Mouse (Mus musculus) liver, embryonic 12.5 days (tissue): ENCODE results near the gene Abcd1. TPM values are rescaled to one million over a fixed set of nuclear protein-coding genes. Genes with fewer than 3 reads are reported as not detected.
"Not testable (repeated sequence)": the region's sequence is repeated elsewhere in the genome, so short reads cannot be mapped to it uniquely, and the experiment has no call there.

Source experiments
- ATAC-seq: fragments of 200-750 bp; cut with Nextera tagmentation; 2 replicates; pipeline ENCODE4 v1.8.0; 2017; ENCODE audit warnings: moderate number of reproducible peaks, mild to moderate bottlenecking, moderate library complexity
- H3K27ac ChIP-seq: fragments of 300-500 bp; sonication (generic); 2 replicates; pipeline ENCODE4 v1.5.1; 2016; ENCODE audit warnings: mild to moderate bottlenecking
- H3K27me3 ChIP-seq: fragments of 300-500 bp; sonication (generic); replicated peaks from 2 replicates; pipeline ENCODE4 v1.6.1; 2016; ENCODE audit warnings: mild to moderate bottlenecking, moderate library complexity
- H3K36me3 ChIP-seq: fragments of 300-500 bp; sonication (generic); 2 replicates; pipeline ENCODE4 v1.6.1; 2016; ENCODE audit warnings: mild to moderate bottlenecking, moderate library complexity
- H3K4me1 ChIP-seq: fragments of 300-500 bp; sonication (generic); 2 replicates; pipeline ENCODE4 v1.6.1; 2016
- H3K4me2 ChIP-seq: fragments of 300-500 bp; sonication (generic); 2 replicates; pipeline ENCODE4 v1.6.1; 2016; ENCODE audit warnings: mild to moderate bottlenecking, moderate library complexity
- H3K4me3 ChIP-seq: fragments of 300-500 bp; sonication (generic); 2 replicates; pipeline ENCODE4 v1.5.1; 2016; ENCODE audit warnings: mild to moderate bottlenecking, moderate library complexity
- H3K9ac ChIP-seq: fragments of 300-500 bp; sonication (generic); 2 replicates; pipeline ENCODE4 v1.6.1; 2016; ENCODE audit warnings: mild to moderate bottlenecking, moderate library complexity
- H3K9me3 ChIP-seq: fragments of 300-500 bp; sonication (generic); replicated peaks from 2 replicates; pipeline ENCODE4 v1.6.1; 2016; ENCODE audit warnings: mild to moderate bottlenecking, moderate library complexity
- WGBS: fragments of 180-500 bp; shearing (Covaris S2); methylation state at CpG from one replicate; pipeline ENCODE4 v1.1.7; 2016; ENCODE audit not compliant: insufficient replicate concordance; 5-methylcytosine and 5-hydroxymethylcytosine counted together
- polyA plus RNA-seq: library from polyadenylated mRNA; unstranded; fragments of >200 nt; fragmentation: Nextera tagmentation; extraction: Ambion mirVana; gene quantifications from 2 replicates; pipeline ENCODE4 v1.2.1, GENCODE M21; 2016

Abcd1 gene
- polyA plus RNA-seq, 1 experiment from 2014 or later = 10.6 TPM

DNA sequence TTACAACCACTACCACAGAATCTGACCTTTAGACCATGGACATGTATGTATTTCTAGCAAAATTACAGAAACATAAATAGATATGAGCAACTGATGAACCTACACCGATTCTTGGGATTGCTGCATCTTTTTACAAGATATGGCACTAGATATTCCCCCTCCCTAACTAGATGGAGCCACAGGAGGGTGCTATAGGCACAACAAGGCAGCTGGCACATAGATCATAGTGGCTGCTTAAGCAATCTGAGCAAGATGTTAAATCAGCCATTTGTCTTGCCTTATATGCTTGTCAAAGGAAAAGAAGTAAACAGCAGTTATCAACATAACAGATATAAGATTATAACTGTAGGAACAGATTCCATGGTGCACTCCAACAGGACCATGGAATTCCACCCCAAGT lies 15.9 kb upstream of the Abcd1 start:
- peaks cover 49% of the 10 kb centered on the region for H3K36me3 ChIP-seq
- no peak for ATAC-seq
- no peak overlapping the region for H3K4me2 ChIP-seq
- H3K9me3 ChIP-seq = no peaks in the 10 kb centered on the region
- no peak overlapping the region for H3K9ac ChIP-seq
- H3K27ac ChIP-seq = no peak overlapping the region
- H3K4me1 ChIP-seq = no peaks in the 10 kb centered on the region
- H3K4me3 ChIP-seq = no peak overlapping the region
- WGBS = 60% methylated on average over 1 of the region's 1 CpGs
- H3K27me3 ChIP-seq = no peaks in the 10 kb centered on the region

DNA sequence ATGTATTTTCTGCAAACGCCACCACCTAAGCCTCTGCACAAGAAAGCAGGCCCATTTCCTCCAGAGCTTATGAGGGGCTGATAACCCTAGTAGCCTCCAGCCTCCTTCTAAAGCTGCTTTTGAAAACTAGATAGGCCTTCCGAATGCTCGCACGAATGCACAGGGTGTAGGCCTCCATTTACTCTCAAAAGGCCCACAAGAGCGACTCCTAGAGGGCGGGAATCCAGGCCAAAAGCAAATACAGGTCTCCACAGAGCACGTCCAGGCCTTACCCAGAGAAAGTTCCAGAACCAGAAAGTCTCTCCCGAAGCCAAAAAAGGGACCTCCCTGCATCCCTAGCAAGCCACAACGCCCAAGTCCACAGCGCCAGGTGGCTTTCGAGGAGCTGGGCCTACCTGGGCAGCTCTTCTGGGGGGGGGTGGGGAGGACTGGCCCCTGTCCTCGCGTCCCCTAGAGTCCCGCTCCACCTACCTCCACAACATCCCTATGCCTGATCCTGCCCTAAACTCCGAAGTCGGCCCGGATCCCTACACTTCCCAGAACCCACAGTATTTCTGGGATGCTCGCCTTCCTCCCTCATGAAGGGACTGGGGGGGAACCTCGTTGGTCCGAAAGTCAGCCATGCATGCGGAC lies 805 bp upstream of the Abcd1 start:
- WGBS = 14% methylated on average over 21 of the region's 21 CpGs

DNA sequence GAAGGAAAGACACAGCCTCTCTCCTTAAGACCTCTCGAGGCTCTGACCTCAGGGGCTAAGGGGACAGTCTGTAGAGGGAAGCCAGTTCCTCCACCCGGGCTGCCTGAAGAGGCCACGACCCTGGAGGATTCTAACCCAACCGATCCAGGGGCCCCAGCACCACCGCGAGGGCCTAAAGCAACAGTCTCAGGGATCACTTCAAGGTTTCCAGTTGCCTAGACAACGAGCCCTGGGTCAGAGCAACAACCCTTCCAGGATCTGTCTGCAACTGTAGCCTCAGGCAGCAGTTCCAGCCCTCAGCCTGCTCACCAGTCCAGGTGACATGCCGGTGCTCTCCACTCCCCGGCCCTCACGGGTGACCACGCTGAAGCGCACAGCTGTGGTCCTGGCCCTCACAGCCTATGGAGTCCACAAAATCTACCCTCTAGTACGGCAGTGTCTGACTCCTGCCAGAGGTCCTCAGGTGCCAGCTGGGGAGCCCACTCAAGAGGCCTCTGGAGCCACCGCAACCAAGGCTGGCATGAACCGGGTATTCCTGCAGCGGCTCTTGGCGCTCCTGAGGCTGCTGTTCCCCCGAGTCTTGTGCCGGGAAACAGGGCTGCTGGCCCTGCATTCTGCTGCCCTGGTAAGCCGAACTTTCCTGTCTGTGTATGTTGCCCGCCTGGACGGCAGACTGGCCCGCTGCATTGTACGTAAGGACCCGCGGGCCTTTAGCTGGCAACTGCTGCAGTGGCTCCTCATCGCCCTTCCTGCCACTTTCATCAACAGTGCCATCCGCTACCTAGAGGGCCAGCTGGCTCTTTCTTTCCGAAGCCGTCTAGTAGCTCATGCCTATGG lies 530 bp downstream of the Abcd1 start:
- Histone ChIP-seq H3K4me2 (peak overlapping the region; percentile 85), H3K27me3 (no peaks in the 10 kb centered on the region), H3K27ac (peak overlapping the region; percentile 94), H3K9me3 (no peaks in the 10 kb centered on the region), H3K9ac (peak overlapping the region; percentile 76), H3K36me3 (peaks cover 16% of the 10 kb centered on the region), H3K4me1 (peaks cover 41% of the 10 kb centered on the region), H3K4me3 (peak overlapping the region; percentile 68)
- WGBS = 29% methylated on average over 26 of the region's 30 CpGs
- ATAC-seq = peak; percentile 33

More for the DNA sequence above, 805 bp upstream of the Abcd1 start:
- Histone ChIP-seq H3K4me3 (peak overlapping the region; percentile 68), H3K4me2 (peak overlapping the region; percentile 85), H3K4me1 (peaks cover 41% of the 10 kb centered on the region), H3K9me3 (no peaks in the 10 kb centered on the region), H3K36me3 (peaks cover 27% of the 10 kb centered on the region), H3K27ac (peak overlapping the region; percentile 94), H3K27me3 (no peaks in the 10 kb centered on the region), H3K9ac (peak overlapping the region; percentile 78)
- ATAC-seq = peak; percentile 36

DNA sequence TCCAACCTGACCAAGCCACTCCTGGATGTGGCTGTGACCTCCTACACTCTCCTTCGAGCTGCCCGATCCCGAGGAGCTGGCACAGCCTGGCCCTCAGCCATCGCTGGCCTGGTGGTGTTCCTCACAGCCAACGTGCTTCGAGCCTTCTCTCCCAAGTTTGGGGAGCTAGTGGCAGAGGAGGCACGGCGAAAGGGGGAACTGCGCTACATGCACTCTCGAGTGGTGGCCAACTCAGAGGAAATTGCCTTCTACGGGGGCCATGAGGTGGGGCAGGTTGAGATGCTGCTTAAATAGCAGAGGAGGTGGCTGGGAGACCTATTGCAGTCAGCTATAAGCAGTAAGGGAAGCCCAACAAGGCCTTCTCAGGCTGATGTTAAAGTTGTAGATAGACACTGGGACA lies 1.3 kb downstream of the Abcd1 start:
- Histone ChIP-seq H3K27me3 (no peaks in the 10 kb centered on the region), H3K4me2 (peak overlapping the region; percentile 85), H3K27ac (peak overlapping the region; percentile 94), H3K4me3 (peak overlapping the region; percentile 68), H3K9me3 (no peaks in the 10 kb centered on the region), H3K4me1 (peaks cover 41% of the 10 kb centered on the region), H3K36me3 (peaks cover 15% of the 10 kb centered on the region), H3K9ac (peak overlapping the region; percentile 76)
- ATAC-seq = no peak
- 42% methylated on average over 11 of the region's 11 CpGs for WGBS

DNA sequence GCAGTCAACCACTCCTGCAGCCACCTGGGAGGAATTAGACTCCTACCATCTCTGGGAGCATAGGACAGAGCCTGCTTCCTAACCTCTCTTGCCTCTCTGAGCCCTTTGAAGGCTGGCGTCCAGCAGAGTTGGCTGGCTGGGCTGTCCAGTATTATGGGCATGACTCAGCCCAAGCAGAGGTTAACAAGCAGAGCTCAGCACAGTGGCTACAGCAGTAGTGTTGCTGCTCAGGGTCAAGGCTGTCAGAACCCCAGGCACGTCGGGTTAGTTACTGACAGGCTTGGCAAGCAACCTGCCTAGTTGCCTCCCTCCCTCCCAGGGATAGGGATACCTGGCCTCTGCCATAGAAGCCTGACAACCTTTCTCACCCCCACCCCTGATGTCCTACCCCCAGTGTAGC lies 1.9 kb downstream of the Abcd1 start:
- H3K4me1 ChIP-seq = peaks cover 41% of the 10 kb centered on the region
- H3K9ac ChIP-seq = no peak overlapping the region; the same call in 1 of the 2 replicates
- 43% methylated on average over 3 of the region's 3 CpGs for WGBS
- no peak for ATAC-seq
- 0 out of 2 replicates have a peak overlapping the region, but pooled peaks have one; percentile 48 for H3K27ac ChIP-seq
- H3K4me2 ChIP-seq = peak overlapping the region; percentile 85
- no peaks in the 10 kb centered on the region for H3K9me3 ChIP-seq
- peak overlapping the region; percentile 68 for H3K4me3 ChIP-seq
- H3K27me3 ChIP-seq = no peaks in the 10 kb centered on the region
- peaks cover 13% of the 10 kb centered on the region for H3K36me3 ChIP-seq

DNA sequence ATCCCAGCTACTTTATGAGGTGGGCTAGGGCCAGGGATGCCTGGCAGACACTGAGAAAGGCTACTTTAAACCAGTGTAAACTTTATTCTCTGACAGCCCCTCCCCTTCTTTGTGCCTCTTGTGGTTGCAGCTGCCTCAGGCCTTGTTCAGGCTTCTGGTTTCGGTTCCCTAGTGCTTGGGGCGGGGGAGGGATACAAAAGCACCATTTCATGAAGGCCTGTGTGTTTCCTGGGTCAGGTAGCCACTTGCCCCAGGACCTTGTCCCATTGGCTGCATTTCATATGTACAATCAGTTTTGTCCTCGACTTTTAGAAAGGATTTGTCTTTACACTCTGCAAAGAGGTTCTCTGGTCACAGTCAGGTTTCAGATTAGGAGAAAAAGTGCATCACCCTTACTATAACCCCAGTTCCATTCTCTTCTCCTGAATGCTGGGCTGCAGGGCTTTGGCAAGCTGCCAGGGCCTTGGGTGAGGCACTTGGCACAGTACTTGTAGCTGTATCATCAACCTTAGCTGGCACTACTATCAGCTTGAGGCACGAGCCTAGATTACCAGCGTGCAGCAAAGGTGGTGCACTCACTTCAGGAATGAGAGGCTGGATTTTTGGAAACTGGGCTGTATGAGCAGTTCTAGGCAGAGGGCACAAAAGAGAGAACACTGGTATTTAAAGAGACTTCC lies 2.4 kb downstream of the Abcd1 start:
- ATAC-seq = no peak
- Histone ChIP-seq H3K27me3 (no peaks in the 10 kb centered on the region), H3K9ac (peak overlapping the region; percentile 39), H3K4me2 (peak overlapping the region; percentile 85), H3K27ac (0 out of 2 replicates have a peak overlapping the region, but pooled peaks have one; percentile 48), H3K9me3 (no peaks in the 10 kb centered on the region), H3K4me1 (peaks cover 41% of the 10 kb centered on the region), H3K36me3 (peaks cover 8% of the 10 kb centered on the region; the same call in 1 of the 2 replicates), H3K4me3 (peak overlapping the region; percentile 68; the same call in 1 of the 2 replicates)
- WGBS = 39% methylated on average over 5 of the region's 5 CpGs

DNA sequence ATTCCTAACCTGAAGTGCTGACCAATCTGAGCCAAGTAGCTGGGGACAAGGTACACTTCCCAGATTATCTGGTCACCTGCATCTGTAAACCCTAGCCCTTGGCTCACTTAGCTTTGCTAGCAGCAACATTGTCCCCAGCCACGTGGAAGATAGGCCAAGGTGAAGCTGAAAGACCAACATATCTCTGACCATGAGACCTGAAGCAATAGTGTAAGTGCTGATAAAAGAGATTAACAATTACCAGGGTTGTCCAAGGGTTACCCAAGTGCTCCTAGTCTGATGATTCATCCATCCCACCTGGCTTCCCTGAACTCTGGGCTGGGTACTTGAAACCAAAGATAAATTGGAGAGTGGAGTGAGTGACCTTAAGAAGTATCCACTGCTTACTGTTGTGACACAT lies 14.5 kb downstream of the Abcd1 start:
- Histone ChIP-seq H3K4me2 (no peak overlapping the region), H3K4me1 (no peaks in the 10 kb centered on the region), H3K9me3 (no peaks in the 10 kb centered on the region), H3K9ac (no peak overlapping the region), H3K27ac (no peak overlapping the region), H3K27me3 (peaks cover under 1% of the 10 kb centered on the region; the same call in 1 of the 2 replicates), H3K36me3 (peaks cover 25% of the 10 kb centered on the region), H3K4me3 (no peak overlapping the region)
- 33% methylated on average over 1 of the region's 1 CpGs for WGBS
- no peak for ATAC-seq

DNA sequence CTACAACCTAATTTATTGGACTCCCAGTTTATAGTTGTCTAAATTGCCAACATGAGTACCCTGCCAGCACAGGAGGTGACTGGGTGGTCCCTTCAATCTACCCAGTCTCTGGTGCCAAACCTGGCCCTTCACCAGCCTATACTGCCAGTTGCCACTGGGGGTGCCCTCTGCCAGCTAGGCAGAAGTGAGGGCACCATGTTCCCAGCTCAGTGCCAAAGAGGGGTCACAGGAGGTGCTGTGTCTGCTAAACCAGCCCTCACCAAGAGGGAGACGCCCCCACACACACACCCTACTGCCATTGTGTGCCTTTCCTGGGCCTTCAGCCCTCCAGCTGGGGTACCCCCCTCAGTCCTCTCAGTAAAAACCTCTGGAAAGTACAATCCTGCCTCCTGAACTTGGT lies 21.8 kb downstream of the Abcd1 start:
- no peak for ATAC-seq
- WGBS = 56% methylated on average over 1 of the region's 1 CpGs
- H3K9ac ChIP-seq = no peak overlapping the region

DNA sequence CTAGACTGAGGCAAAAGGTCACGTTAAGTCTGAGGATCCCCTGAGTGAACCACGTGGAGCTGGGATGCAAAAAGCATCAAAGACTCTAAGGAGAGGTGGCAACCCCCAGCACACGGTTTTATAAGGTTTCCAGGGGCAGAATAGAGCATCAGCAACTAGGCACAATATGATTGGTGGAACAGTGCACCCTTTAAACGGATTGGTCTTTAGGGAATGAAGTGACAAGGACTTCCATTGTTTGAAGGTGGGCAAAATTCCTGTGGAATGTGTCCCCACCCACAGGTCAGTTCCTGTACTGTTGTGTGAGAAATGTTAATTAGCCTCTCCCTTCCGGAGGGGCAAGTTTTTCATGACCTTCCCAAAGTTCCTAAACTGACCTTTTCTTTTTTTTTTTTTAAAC lies 22.8 kb downstream of the Abcd1 start:
- Histone ChIP-seq H3K4me1 (no peaks in the 10 kb centered on the region), H3K4me2 (no peak overlapping the region), H3K4me3 (no peak overlapping the region), H3K27ac (no peak overlapping the region), H3K9me3 (no peaks in the 10 kb centered on the region), H3K36me3 (peaks cover 4% of the 10 kb centered on the region; the same call in 1 of the 2 replicates), H3K9ac (no peak overlapping the region), H3K27me3 (peaks cover 7% of the 10 kb centered on the region; the same call in 1 of the 2 replicates)
- WGBS = 48% methylated on average over 5 of the region's 5 CpGs
- no peak for ATAC-seq

More for the DNA sequence above, 21.8 kb downstream of the Abcd1 start:
- Histone ChIP-seq H3K27ac (no peak overlapping the region), H3K36me3 (peaks cover 7% of the 10 kb centered on the region; the same call in 1 of the 2 replicates), H3K27me3 (peaks cover 7% of the 10 kb centered on the region; the same call in 1 of the 2 replicates), H3K4me3 (no peak overlapping the region), H3K4me2 (no peak overlapping the region), H3K4me1 (no peaks in the 10 kb centered on the region), H3K9me3 (no peaks in the 10 kb centered on the region)

DNA sequence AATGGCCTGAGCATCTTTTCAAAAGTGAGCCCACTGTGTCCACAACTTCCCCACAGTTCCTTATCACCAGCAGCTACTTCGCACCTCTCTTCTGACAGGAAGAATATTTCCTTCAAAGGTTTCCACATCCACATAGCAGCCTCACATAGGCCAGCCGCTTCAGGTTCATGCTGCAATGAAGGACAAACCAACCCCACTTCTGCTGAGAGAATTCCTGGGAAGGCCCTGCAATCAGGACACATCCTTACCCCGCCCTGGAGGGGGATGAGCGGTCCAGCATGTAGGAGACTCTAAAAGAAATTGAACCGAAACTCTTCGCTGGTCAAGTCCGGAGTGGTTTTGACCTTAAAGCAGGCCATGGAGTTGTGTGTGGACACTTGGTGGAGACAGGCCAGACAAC lies 23.4 kb downstream of the Abcd1 start:
- ATAC-seq = not testable (repeated sequence)
- 76% methylated on average over 7 of the region's 7 CpGs for WGBS

DNA sequence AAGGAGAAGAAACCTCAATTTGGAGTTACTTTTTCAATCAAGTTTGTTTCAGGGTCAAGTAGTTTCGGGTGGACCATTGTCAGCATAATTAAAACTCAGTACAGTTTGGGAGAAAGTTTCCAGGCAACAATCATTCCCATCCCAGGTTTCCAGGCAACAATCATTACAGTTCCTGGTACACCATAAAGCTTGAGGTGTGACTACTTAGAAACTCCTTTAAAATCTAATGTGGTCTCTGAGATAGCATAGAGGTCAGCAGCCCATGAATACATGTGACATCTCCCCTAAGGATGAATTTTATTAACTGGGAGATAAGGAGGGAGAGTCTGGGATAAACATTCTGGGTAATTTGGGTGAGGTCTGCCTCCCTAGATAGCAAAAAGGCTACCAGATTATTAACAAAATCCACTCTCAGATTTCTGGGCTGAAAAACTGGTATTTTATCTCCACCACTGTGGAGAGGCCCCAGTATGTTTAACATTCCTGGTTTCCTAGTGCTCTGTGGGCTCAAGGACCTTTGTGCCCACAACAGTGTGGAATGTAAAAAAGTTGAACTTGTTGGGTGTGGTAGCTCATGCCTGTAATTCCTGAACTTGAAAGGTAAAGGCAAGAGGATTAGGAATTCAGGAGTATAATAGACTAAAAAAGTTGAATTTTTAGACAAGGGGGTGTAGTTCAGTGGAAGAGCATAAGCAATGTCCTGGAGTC lies 28.5 kb downstream of the Abcd1 start:
- 53% methylated on average over 1 of the region's 1 CpGs for WGBS
- ATAC-seq = no peak
- Histone ChIP-seq H3K4me1 (no peaks in the 10 kb centered on the region), H3K4me2 (no peak overlapping the region), H3K27me3 (no peaks in the 10 kb centered on the region), H3K36me3 (no peaks in the 10 kb centered on the region), H3K9ac (no peak overlapping the region), H3K9me3 (no peaks in the 10 kb centered on the region), H3K4me3 (no peak overlapping the region), H3K27ac (no peak overlapping the region)

More for the DNA sequence above, 23.4 kb downstream of the Abcd1 start:
- H3K9me3 ChIP-seq, H3K27me3 ChIP-seq, H3K4me3 ChIP-seq, H3K4me2 ChIP-seq, H3K36me3 ChIP-seq, H3K27ac ChIP-seq, H3K4me1 ChIP-seq, H3K9ac ChIP-seq: not testable (repeated sequence)
